Mouse (Mus musculus) spleen, postnatal 36 days (tissue): ENCODE results near the gene Alox8.

Experiments used
- DNase-seq, 2 experiments: peaks; one replicate each; pipeline ENCODE4 v3.0.0; 2022; ENCODE audit warnings: low spot score in 2 of 2, mixed read lengths in 1 of 2

Gene Alox8

DNA sequence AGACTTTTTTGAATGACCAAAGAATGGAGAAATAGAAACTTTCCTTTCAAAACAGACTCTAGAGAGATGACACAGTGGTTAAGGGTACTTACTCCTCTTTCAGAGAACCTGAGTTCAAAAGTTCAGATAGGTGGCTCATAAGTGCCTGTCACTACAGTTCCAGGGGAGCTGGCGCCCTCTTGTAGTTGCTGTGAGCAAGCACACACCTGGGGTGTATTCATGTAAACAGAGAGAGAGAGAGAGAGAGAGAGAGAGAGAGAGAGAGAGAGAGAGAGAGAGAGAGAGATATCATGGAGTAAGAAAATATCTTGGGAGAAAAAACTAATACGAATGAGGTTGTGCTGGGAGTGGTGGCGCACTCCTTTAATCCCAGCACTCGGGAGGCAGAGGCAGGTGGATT, 17.5 kb downstream of the Alox8 start:
- DNase-seq = no peak

DNA sequence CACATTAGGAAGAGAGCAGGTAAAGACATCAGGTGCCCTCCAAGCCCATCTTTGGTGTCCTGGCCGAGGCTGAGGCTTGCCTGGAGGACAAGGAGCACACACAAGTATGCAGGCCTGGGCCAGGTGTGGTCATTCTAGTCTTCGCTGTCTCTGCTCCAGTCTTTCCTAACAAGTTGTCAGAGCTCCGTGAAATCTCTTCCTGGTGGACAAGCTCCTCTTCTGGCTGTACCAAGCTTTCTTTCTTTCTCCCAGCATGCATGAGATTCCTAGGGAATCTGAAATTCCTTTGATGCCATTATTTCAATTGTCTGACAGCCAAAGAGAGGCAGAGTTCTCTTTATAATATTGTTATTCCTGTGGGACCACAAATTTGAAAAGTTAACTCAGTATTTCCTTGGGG, 18.1 kb downstream of the Alox8 start:
- DNase-seq = no peak

DNA sequence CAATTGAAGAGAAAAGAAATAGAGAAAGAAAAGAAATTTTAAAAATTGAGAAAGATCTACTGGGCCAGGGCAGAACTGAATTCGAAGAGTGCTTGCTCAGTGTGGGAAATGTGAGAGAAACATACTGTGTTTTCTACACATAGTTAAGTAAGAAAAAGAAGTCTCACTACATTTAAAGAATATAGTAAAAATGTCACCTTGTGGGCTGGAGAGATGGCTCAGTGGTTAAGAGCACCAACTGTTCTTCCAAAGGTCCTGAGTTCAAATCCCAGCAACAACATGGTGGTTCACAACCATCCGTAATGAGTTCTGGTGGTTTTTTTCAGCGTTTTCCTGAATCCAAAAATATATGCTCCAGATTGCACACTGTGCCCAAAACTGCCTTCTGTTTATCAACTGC, 19.1 kb downstream of the Alox8 start:
- DNase-seq = no peak

DNA sequence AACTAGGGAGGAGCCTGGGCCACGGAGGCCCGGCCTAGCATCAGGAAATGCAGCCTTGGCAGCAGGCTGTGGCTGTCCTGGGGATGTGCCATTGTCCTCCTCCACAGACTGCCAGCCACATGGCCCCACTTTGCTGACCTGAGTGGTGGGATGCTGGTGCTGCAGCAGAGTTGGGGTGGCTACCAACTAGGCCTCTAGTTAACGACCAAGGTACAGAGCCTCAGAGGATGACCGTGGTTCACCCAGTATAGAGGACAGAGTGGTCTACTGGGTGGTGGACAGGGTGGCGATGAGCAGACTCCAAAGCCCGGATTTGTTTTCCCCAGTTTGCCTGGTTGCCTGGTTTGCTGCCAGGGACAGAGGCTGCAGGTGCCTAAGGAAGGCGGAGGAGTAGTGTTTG, 22.9 kb downstream of the Alox8 start:
- DNase-seq = no peak

DNA sequence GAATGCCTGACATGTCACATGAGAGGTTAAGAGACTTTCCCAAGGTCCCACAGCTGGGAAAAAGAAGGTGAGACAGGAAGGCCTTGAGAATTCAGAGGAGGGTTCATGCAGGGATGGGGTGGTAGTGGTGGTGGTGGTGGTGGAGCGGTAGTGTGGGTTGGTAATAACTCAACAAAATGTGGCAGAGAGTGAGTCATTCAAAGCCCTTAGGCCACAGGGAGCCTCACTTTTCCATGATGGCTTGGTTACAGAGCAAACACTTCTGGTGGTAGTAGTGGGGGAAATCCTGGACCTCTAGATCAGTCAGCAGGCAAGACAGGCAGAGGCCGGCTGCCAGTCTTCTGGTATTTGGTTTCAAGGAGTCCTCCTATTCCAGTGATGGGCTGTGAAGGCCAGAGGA, 25.0 kb downstream of the Alox8 start:
- no peak for DNase-seq

DNA sequence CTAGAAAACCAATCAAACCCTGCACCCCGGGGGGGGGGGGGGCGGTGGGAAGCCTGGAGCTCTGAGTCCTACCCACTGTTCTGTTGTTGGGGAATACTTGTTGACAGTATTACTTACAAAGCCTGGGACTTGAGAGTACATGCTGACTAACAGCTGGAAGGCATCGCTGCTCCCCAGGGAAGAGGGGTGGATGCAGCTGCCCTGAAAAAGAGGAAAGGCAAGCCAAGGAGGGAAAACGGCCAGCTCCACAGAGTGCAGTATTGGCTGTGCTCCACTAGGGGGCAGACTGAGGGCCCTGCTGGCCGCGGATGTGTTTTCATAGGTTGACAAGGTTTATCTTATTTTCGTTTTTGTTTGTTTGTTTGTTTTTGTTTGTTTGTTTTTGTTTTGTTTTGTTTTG, 26.0 kb downstream of the Alox8 start:
- DNase-seq = peak in 1 of 2 experiments; percentile 14

DNA sequence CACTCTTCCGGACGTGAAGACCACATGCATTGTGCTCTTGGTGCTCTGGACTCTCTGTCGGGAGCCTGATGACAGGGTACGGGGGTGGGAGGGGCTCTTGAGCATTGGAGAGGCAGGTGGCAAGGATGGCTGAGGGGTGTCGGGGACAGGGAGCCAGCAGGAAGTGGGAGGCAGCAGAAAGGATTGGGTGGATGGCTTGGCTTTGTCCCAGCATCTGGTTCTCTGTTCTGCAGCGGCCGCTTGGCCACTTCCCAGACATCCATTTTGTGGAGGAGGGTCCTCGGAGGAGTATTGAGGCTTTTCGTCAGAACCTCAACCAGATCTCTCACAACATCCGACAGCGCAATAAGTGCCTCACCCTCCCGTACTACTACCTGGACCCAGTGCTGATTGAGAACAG, 28.3 kb downstream of the Alox8 start:
- DNase-seq = no peak

DNA sequence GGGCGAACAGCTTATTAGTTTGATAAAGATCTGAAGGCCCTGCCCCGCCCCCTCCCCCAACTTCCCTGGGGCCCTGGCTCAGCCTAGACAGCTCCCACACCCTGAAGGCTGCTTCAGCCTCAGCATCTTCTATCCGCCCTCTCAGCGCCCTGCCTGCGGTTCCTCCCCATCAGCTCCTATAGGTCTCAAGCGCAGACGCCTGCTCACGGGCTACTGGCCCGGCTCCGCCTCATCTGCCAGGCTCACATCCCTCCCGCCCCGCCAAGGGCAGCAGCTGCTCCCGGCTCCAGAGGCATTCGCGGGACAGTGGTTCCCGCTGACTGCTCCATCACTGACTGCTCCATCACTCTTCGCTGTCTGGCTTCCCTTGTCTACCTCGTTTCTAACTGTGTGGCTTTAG, 40.8 kb downstream of the Alox8 start, which contains the start of gene Alox12b:
Alox12b (plus strand) TSS at position 190 of the 400 bp plus-strand sequence.
- no peak for DNase-seq

DNA sequence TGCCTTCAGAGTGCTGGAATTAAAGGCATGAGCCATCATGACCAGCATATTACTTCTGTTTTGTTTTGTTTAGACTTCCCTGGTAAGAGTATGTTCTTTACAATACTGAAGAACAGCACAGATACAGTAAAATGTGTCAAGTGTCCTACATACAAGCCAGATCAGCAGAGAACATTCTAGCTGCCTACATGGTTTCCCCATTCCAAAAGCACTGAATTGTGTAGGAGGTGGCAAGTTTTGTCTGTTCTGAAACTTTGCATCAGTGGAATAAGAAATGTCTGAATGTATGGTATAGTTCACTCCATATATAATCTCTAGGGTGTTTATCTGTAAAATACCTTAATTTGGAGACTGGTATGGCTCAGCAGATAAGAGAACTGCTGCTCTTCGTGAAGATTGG, 42.3 kb downstream of the Alox8 start:
- no peak for DNase-seq

DNA sequence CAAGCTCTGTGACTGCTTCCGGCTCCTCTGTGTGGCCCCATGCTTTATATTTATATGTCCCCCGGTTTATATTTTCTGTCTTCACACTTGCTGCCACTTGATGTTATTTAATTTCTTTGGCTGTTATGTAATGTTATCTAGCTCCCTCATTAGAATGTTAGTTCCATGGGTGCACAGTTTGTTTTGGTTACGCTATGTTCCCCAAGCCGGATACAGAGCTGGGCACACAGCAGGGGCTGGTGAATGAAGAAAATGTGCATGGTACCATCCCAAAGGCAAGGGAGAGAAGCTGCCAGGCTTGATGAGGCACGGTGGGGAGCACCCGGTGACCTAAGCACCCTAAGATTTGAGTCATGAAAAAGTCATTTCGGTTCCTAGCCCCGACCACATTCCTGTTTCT, 43.8 kb downstream of the Alox8 start:
- no peak for DNase-seq

DNA sequence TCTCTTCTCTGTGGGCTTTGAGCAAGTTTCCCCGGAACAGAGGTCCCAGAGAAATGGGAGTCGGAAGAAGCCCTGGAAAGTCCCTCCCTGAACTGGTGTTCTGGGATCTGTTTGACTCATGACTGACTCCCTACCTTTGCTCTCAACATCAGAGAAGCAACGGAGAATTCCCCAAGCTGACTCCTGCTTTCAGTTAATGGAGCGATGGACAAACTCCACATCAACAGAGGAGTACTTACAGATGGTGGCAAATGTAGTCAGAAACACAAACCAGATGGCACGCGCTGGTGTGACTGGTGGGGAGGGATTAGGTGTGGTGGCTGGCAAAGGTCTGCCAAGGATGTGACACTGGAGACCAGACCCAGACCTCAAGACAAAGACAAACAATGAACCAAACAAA, 46.6 kb downstream of the Alox8 start:
- no peak for DNase-seq

DNA sequence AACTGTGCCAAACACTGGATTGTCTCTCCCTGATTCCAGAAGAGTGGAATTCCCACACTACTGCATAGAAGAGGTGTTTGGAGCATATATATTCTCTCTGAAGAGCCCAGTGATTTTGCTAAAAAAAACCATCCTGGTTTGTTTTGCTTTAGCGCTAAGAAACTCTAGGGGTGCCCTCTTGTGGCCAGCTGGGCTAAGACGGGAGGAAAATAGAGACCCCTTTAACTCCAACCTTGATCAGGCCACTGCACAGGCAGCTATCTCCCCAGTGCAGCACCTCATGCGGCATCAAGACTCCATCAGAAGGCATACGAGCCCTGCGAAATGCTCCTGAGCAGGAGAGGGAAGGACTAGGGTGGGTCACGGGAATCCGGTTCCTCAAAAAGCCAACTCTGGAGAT, 47.2 kb downstream of the Alox8 start:
- DNase-seq = peak; percentile 49 to 59

DNA sequence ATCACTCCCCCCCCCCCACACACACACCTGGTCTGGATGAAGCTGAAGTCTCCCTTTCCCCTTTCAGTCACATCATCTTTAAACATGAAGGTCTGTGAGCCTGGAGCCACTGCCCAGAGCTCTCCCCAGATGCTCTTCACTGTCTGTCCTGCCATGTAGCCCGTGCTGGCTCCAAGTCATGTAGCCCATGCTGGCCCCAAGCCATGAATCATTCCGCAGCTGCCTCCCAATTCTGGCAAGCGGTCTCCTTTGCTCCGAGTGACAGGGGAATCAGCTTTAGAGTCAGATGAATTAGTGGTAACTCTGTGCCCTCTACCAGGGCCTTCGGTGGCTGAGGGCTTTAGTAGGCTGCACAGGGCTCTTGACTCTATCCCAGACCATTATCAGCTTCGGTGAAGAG, 47.9 kb downstream of the Alox8 start:
- no peak for DNase-seq

DNA sequence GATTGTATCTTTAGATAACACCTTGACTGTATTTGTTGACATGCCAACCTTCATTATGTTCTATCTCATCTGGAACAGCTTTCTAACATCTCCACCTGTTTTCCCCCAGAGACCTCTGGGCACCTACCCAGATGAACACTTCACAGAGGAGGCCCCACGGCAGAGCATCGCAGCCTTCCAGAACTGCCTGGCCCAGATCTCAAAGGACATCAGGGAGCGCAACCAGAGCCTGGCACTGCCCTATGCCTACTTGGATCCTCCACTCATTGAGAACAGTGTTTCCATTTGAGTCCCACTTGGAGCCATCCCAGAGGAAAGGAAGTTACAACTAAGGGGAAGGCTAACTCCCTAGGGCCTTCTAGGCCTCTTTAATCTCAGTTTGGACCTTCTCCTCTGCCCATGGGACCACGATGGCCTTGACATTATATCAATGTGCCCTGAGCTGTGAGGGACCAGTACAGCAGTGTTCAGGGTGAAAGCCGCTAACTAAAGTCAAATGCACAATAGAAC, 49.1 kb downstream of the Alox8 start:
- no peak for DNase-seq

DNA sequence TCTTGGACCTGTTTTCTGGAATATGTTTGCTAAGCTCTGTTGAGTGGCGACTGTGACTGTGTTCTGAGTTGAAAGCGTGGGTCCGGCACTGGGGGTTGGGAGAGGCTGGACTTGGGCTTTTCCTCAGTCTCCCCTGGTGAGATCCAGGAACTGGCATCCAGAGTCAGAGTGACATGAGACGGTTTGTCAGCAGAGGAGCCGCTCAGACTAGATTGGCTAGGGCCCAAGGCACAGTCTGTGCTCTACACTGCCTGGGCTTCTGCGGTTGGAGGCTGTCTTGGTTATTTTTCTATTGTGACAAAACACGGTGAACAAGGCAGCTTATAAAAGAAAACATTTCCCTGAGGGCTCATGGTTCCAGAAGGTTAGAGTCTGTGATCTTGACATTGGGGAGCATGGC, 50.1 kb downstream of the Alox8 start:
- no peak for DNase-seq

DNA sequence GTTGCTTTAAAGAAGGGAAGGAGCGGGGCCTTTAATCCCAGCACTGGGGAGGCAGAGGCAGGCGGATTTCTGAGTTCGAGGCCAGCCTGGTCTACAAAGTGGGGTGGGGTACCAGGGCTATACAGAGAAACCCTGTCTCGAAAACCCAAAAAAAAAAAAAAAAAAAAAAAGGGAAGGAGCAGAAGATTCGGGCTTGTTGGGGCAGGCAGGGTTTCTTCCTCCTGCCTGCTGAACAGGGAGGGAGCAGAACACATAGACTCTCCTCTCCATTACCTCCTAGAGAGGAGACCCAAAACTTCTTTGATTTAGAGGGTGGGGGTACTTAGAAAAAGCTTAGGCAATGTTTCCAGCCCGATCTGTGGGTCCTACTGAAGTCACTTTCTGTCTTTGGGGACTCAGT, 62.3 kb downstream of the Alox8 start:
- DNase-seq = no peak

DNA sequence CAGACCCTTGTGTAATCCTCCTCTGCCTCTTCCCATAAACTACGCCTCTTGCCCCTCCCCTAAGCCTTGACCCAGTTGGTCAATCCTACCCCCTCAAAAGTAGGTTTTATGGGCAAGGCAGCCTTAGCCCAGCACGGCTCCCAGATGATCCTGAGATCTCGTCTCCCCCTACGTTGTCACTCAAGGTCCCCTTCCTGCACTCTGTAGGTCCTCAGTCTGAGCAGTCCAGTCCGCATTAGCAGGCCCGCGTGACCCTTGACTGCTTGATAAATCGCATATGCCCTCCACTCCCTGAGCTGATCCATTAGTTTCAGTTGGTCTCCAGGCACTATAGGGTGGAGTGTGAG, 63.0 kb downstream of the Alox8 start:
- DNase-seq = no peak
